In the genomic region with DNA sequence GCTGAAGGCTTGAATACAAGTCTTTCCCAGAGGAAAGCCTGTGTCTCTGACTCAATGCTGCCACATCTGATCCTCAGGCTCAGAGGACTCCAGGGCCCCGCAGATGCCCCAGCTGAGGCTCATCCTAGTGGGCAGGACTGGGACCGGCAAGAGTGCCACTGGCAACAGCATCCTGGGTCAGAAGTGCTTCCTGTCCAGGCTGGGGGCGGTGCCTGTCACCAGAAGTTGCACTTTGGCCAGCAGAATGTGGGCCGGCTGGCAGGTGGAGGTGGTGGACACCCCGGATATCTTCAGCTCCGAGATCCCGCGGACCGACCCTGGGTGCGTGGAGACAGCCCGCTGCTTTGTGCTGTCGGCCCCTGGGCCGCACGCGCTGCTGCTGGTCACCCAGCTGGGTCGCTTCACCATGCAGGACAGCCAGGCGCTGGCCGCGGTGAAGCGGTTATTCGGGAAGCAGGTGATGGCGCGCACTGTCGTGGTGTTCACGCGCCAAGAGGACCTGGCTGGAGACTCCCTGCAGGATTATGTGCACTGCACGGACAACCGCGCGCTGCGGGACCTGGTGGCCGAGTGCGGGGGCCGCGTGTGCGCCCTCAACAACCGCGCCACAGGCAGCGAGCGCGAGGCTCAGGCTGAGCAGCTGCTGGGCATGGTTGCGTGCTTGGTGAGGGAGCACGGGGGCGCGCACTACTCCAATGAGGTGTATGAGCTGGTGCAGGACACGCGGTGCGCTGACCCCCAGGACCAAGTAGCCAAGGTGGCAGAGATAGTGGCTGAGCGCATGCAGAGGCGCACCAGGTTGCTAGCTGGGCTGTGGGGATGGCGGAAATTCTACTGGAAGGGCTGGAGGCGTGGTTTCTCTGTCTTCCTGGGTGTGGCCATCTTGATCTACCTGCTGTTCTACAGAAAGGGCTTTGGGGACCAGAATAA, we compare ENCODE assay signal across 7 mouse cellular contexts. TPM values are rescaled to one million over a fixed set of nuclear protein-coding genes. Genes with fewer than 3 reads are reported as not detected.
DNase-seq lines count a peak whose midpoint lies in the region; ATAC-seq lines count a peak whose summit lies in the region.

No protein-coding gene starts in this region.

- 1% methylated on average over 52 of the region's 52 CpGs for WGBS in embryonic facial prominence, embryonic 10.5 days
- WGBS in hindbrain, embryonic 15.5 days: 2% methylated on average over 52 of the region's 52 CpGs
- WGBS in neural tube, embryonic 14.5 days: 3% methylated on average over 52 of the region's 52 CpGs

- H3K4me1 ChIP-seq in embryonic facial prominence, embryonic 10.5 days: peaks cover 24% of the 10 kb centered on the region
- H3K4me1 ChIP-seq in hindbrain, embryonic 15.5 days (replicated peaks): peaks cover 18% of the 10 kb centered on the region; the same call in 1 of the 2 replicates
- H3K4me1 ChIP-seq in neural tube, embryonic 14.5 days (ENCODE audit: control insufficient read depth, insufficient read depth, low read length): no peaks in the 10 kb centered on the region

- peak overlapping the region; percentile 62 for H3K4me3 ChIP-seq in embryonic facial prominence, embryonic 10.5 days
- peak overlapping the region; percentile 60 for H3K4me3 ChIP-seq in hindbrain, embryonic 15.5 days
- H3K4me3 ChIP-seq in neural tube, embryonic 14.5 days (ENCODE audit: low read depth, low read length): peak overlapping the region; percentile 42

- ATAC-seq in hindbrain, embryonic 15.5 days (ENCODE audit: low FRiP score, low read depth): peak; percentile 80
- ATAC-seq in neural tube, embryonic 14.5 days (ENCODE audit: low read depth): peak; percentile 79

- no peaks in the 10 kb centered on the region for H3K9me3 ChIP-seq in embryonic facial prominence, embryonic 10.5 days
- H3K9me3 ChIP-seq in hindbrain, embryonic 15.5 days: no peaks in the 10 kb centered on the region
- no peaks in the 10 kb centered on the region for H3K9me3 ChIP-seq in neural tube, embryonic 14.5 days (ENCODE audit: control insufficient read depth, low read length)

- H3K9ac ChIP-seq in hindbrain, embryonic 15.5 days: peak overlapping the region; percentile 56
- peak overlapping the region; percentile 63 for H3K9ac ChIP-seq in neural tube, embryonic 14.5 days (replicated peaks; ENCODE audit: low read depth, low read length)

- no peaks in the 10 kb centered on the region for H3K36me3 ChIP-seq in embryonic facial prominence, embryonic 10.5 days (replicated peaks)
- H3K36me3 ChIP-seq in hindbrain, embryonic 15.5 days: no peaks in the 10 kb centered on the region
- no peaks in the 10 kb centered on the region for H3K36me3 ChIP-seq in neural tube, embryonic 14.5 days (ENCODE audit: control insufficient read depth, insufficient read depth, low read length)

- peak; percentile 35 to 37 for DNase-seq in right cerebral cortex, postnatal 10 days (ENCODE audit: low spot score in 2 of 2)
- no peak for DNase-seq in right cerebral cortex, adult 18-20 months
- peak; percentile 39 for DNase-seq in embryonic facial prominence, embryonic 10.5 days (ENCODE audit: low spot score)
- peak; percentile 52 for DNase-seq in liver
- no peak for DNase-seq in cerebellum, adult 9-11 months

- peaks cover 58% of the 10 kb centered on the region for H3K27me3 ChIP-seq in embryonic facial prominence, embryonic 10.5 days (replicated peaks; ENCODE audit: low read depth, poor library complexity, severe bottlenecking)
- H3K27me3 ChIP-seq in hindbrain, embryonic 15.5 days: peaks cover 25% of the 10 kb centered on the region
- H3K27me3 ChIP-seq in neural tube, embryonic 14.5 days (ENCODE audit: control insufficient read depth, insufficient read depth, low read length): peaks cover 10% of the 10 kb centered on the region

- H3K27ac ChIP-seq in embryonic facial prominence, embryonic 10.5 days (replicated peaks): peak overlapping the region; percentile 16
- peak overlapping the region; percentile 70 for H3K27ac ChIP-seq in hindbrain, embryonic 15.5 days (replicated peaks)
- peak overlapping the region; percentile 52; the same call in 1 of the 2 replicates for H3K27ac ChIP-seq in neural tube, embryonic 14.5 days (ENCODE audit: low read depth, low read length)

- peak overlapping the region; percentile 97 for H3K4me2 ChIP-seq in hindbrain, embryonic 15.5 days
- H3K4me2 ChIP-seq in neural tube, embryonic 14.5 days (ENCODE audit: low read depth, low read length): peak overlapping the region; percentile 66

RNA-seq across cellular contexts. Expression of gene Gimap5, which starts 3.3 kb away (rescaled TPM):
- polyA plus RNA-seq in embryonic facial prominence, embryonic 10.5 days (2016; fragmentation: Nextera tagmentation; extraction: Ambion mirVana): 0.71 and 0.84 TPM in 2 replicates
- polyA plus RNA-seq in hindbrain, embryonic 15.5 days (2015; fragmentation: Nextera tagmentation; extraction: Ambion mirVana): 1.2 and 2.3 TPM in 2 replicates
- 0.84 and 1.5 TPM in 2 replicates for polyA plus RNA-seq in neural tube, embryonic 14.5 days (2014; fragmentation: Nextera tagmentation; extraction: Ambion mirVana)

RNA-seq across cellular contexts. Expression of gene Gimap1, which starts 3.8 kb away (rescaled TPM):
- polyA plus RNA-seq in embryonic facial prominence, embryonic 10.5 days (2016; fragmentation: Nextera tagmentation; extraction: Ambion mirVana): 4.1 and 5.0 TPM in 2 replicates
- polyA plus RNA-seq in hindbrain, embryonic 15.5 days (2015; fragmentation: Nextera tagmentation; extraction: Ambion mirVana): 6.5 and 6.7 TPM in 2 replicates
- polyA plus RNA-seq in neural tube, embryonic 14.5 days (2014; fragmentation: Nextera tagmentation; extraction: Ambion mirVana): 2.8 and 4.9 TPM in 2 replicates

RNA-seq across cellular contexts. Expression of gene Gimap7, which starts 24.3 kb away (rescaled TPM):
- not detected in 2 replicates for polyA plus RNA-seq in embryonic facial prominence, embryonic 10.5 days (2016; fragmentation: Nextera tagmentation; extraction: Ambion mirVana)
- polyA plus RNA-seq in hindbrain, embryonic 15.5 days (2015; fragmentation: Nextera tagmentation; extraction: Ambion mirVana): not detected in 2 replicates
- not detected in 2 replicates for polyA plus RNA-seq in neural tube, embryonic 14.5 days (2014; fragmentation: Nextera tagmentation; extraction: Ambion mirVana)

RNA-seq across cellular contexts. Expression of gene Gm28053, which starts 24.3 kb away (rescaled TPM):
- polyA plus RNA-seq in embryonic facial prominence, embryonic 10.5 days (2016; fragmentation: Nextera tagmentation; extraction: Ambion mirVana): 0.28 TPM in 1 of 2 replicates, not detected in the other
- 0.66 and 1.1 TPM in 2 replicates for polyA plus RNA-seq in hindbrain, embryonic 15.5 days (2015; fragmentation: Nextera tagmentation; extraction: Ambion mirVana)
- polyA plus RNA-seq in neural tube, embryonic 14.5 days (2014; fragmentation: Nextera tagmentation; extraction: Ambion mirVana): not detected in 2 replicates

RNA-seq across cellular contexts. Expression of gene Gimap3, which starts 28.0 kb away (rescaled TPM):
- polyA plus RNA-seq in embryonic facial prominence, embryonic 10.5 days (2016; fragmentation: Nextera tagmentation; extraction: Ambion mirVana): not detected in 2 replicates
- polyA plus RNA-seq in hindbrain, embryonic 15.5 days (2015; fragmentation: Nextera tagmentation; extraction: Ambion mirVana): not detected in 2 replicates
- polyA plus RNA-seq in neural tube, embryonic 14.5 days (2014; fragmentation: Nextera tagmentation; extraction: Ambion mirVana): not detected in 2 replicates

Comparison
In these comparisons a context has a peak if more than half of its experiments do, and no peak if none do; other contexts are left out.
1. DNase-seq: peak in right cerebral cortex, postnatal 10 days (2 of 2), embryonic facial prominence, embryonic 10.5 days (single experiment) and liver (single experiment); none in right cerebral cortex, adult 18-20 months (single experiment) and cerebellum, adult 9-11 months (single experiment).
2. H3K27ac ChIP-seq: peak in every context shown above with its lines; median percentile 70 in hindbrain, embryonic 15.5 days; 52 in neural tube, embryonic 14.5 days; 16 in embryonic facial prominence, embryonic 10.5 days.
3. Peak in every context shown above with its lines, with median percentiles within 50 percentile points of each other: H3K4me3 ChIP-seq.